Mouse (Mus musculus) megakaryocyte, embryonic 14.5 days (primary cell): ENCODE results near the gene Obp2a. TPM values are rescaled to one million over a fixed set of nuclear protein-coding genes. Genes with fewer than 3 reads are reported as not detected.

Source experiments
- H3K27me3 ChIP-seq: replicated peaks from 2 replicates; pipeline ENCODE3; 2012; ENCODE audit warnings: inconsistent platforms
- H3K36me3 ChIP-seq: replicated peaks from 2 replicates; pipeline ENCODE3; 2012; ENCODE audit warnings: low read length, inconsistent platforms, mixed read lengths
- H3K4me1 ChIP-seq: 2 replicates; pipeline ENCODE4 v1.6.1; 2012; ENCODE audit warnings: inconsistent platforms
- H3K4me3 ChIP-seq: replicated peaks from 2 replicates; pipeline ENCODE3; 2012; ENCODE audit warnings: moderate library complexity, mild to moderate bottlenecking, inconsistent platforms
- H3K9me3 ChIP-seq: 2 replicates; pipeline ENCODE4 v1.6.1; 2012; ENCODE audit warnings: inconsistent platforms
- FLI1 ChIP-seq: IDR thresholded peaks from 2 replicates; pipeline ENCODE4 v1.6.1; 2012; ENCODE audit warnings: low read length, inconsistent platforms, mixed read lengths
- GATA1 ChIP-seq: IDR thresholded peaks from 3 replicates; pipeline ENCODE4 v1.6.1; 2012; ENCODE audit warnings: mixed read lengths, low read length, inconsistent platforms, borderline replicate concordance
- polyA plus RNA-seq: library from polyadenylated mRNA; stranded (reverse); fragments of >175 nt; gene quantifications from 2 replicates; pipeline ENCODE4 v1.2.3, GENCODE M21; 2012; ENCODE audit warnings: low replicate concordance; ENCODE audit not compliant: insufficient read depth

Gene Obp2a
- polyA plus RNA-seq, 1 experiment: not detected

DNA sequence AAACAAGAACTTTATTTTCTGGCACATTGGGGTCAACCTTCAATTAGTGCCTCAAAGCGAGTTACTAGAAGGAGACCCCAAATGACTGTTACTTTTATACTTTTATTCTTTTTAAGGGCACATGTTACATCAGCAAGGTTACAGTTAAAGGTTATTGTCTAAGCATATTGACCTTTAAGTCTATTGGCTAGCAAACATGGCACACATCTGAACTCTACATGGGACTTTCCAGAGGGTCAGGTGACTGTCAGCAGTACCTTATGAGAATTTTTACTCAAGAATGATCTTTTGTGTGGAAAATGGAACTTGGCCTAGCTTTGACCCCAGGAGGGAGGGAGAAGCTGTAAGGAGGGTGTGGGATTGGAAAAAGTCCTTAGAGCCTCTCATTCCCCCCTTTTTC lies 33.3 kb upstream of the Obp2a start:
- H3K27me3 ChIP-seq: peaks cover 46% of the 10 kb centered on the region

DNA sequence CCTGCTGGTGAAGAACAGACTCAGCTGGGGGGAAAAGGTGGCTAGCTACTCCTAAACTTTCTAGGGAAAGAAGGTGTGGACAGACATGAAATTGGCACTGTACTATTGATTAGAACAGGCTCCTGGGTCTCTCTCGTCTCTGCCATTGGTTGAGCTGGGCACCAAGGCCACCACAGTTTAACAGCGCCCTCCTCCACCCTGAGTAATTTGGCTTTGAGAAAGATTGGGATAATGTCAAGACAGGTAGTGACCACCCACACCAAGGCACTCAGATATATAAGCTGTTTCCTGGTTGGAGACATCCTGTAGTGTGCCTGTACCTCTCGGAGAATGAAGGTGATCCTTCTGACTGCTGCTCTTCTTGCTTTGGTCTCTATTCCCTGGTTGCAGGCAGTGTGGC lies 23.4 kb upstream of the Obp2a start, which contains the start of gene Lcn6:
Gene Lcn6 (plus strand): TSS at position 301 of the 400 bp plus-strand sequence.
- H3K4me1 ChIP-seq: no peaks in the 10 kb centered on the region
- no peaks in the 10 kb centered on the region for H3K9me3 ChIP-seq
- H3K27me3 ChIP-seq: peaks cover 55% of the 10 kb centered on the region
- TF ChIP-seq GATA1 (no peak), FLI1 (no peak)
- no peaks in the 10 kb centered on the region for H3K36me3 ChIP-seq
- H3K4me3 ChIP-seq: no peak within 1 kb of the TSS

More for the DNA sequence above, 33.3 kb upstream of the Obp2a start:
- Histone ChIP-seq H3K4me3 (no peak overlapping the region), H3K9me3 (0 out of 2 replicates have a peak, but pooled peaks cover 3% of the 10 kb centered on the region), H3K36me3 (no peaks in the 10 kb centered on the region), H3K4me1 (no peaks in the 10 kb centered on the region)
- TF ChIP-seq GATA1 (no peak), FLI1 (no peak)

DNA sequence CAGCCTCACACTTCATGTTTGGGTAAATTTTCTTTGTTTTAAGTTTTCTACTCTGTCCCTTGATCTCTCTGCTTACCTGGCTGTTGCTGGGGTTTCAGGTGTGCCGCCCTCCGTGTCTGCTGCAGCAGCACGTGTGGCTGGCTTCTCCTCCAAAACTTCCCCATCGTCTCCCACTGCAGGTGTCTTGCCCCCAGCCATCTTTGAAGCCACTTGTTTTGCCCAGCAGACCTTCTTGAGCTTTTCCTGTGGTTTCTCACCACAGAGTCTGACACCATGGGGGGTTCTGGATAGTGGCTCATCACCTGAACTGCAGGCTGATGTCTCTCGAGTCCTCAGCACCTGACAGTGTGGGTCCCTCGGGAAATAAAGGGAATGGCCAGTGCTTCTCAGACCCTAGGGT lies 20.3 kb upstream of the Obp2a start:
- TF ChIP-seq FLI1 (no peak), GATA1 (no peak)
- peaks cover 84% of the 10 kb centered on the region for H3K27me3 ChIP-seq
- no peak overlapping the region for H3K4me3 ChIP-seq
- no peaks in the 10 kb centered on the region for H3K4me1 ChIP-seq
- no peaks in the 10 kb centered on the region for H3K36me3 ChIP-seq
- no peaks in the 10 kb centered on the region for H3K9me3 ChIP-seq

DNA sequence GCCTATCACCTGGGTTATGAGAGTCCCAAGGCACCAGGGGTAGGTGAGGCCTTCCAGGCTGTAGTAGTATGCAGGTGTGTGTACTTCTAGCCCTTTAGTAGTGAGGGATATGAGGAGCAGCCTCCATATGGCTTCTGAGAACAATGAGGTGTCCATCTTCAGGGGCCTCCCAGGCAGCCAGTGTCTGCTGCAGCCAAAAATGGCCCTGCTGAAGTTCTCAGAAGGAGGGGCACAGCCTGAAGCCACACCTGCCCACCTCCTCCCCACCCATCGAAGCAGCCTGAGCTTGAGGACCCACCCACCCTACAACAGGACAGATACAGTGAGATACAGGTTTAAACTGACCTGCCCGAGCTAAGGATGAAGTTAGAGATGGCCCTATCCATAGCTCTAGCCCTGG lies 17.4 kb upstream of the Obp2a start, which contains the start of gene Lcn10:
Gene Lcn10 (plus strand): TSS at position 301 of the 400 bp plus-strand sequence.
- H3K4me1 ChIP-seq: no peaks in the 10 kb centered on the region
- no peaks in the 10 kb centered on the region for H3K9me3 ChIP-seq
- no peaks in the 10 kb centered on the region for H3K36me3 ChIP-seq
- no peak within 1 kb of the TSS for H3K4me3 ChIP-seq
- peaks cover 79% of the 10 kb centered on the region for H3K27me3 ChIP-seq
- TF ChIP-seq FLI1 (no peak), GATA1 (no peak)

- Histone ChIP-seq H3K4me3 (no peak overlapping the region), H3K36me3 (no peaks in the 10 kb centered on the region), H3K4me1 (no peaks in the 10 kb centered on the region), H3K9me3 (no peaks in the 10 kb centered on the region), H3K27me3 (peaks cover 45% of the 10 kb centered on the region)
- TF ChIP-seq FLI1 (no peak), GATA1 (no peak)
Observed at GRCm38 (mm10) chr2:25686941-25687340, 12.9 kb upstream of the Obp2a start.

- H3K36me3 ChIP-seq: no peaks in the 10 kb centered on the region
- peaks cover 42% of the 10 kb centered on the region for H3K27me3 ChIP-seq
- H3K9me3 ChIP-seq: no peaks in the 10 kb centered on the region
- H3K4me1 ChIP-seq: no peaks in the 10 kb centered on the region
- TF ChIP-seq GATA1 (no peak), FLI1 (no peak)
- no peak overlapping the region for H3K4me3 ChIP-seq
Observed at GRCm38 (mm10) chr2:25694605-25695004, 5.2 kb upstream of the Obp2a start.

GRCm38 (mm10) chr2:25696951-25697350 lies 2.9 kb upstream of the Obp2a start:
- Histone ChIP-seq H3K27me3 (peaks cover 54% of the 10 kb centered on the region), H3K9me3 (no peaks in the 10 kb centered on the region), H3K4me1 (peaks cover 8% of the 10 kb centered on the region), H3K4me3 (no peak overlapping the region), H3K36me3 (no peaks in the 10 kb centered on the region)
- TF ChIP-seq FLI1 (no peak), GATA1 (no peak)

DNA sequence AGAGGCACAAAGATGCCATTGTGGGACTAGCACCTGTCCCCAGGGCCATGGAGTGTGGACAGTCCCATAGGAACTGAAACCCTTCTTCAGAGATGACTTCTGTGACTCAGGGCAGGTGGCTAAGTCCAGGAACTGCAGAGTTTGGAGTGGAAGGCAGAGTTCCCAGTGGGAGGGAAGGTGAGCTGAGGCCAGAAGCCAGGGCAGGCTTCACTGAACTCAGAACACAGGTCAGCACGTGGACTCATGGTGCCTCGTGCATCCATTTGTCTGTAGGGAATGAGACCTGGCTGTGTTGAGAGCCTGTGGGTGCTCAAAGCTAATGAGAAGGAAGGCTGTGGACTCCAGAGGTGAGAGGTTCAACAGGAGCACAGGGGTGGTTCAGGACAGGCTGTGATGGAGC lies 1.1 kb upstream of the Obp2a start:
- no peak overlapping the region for H3K4me3 ChIP-seq
- H3K27me3 ChIP-seq: peaks cover 63% of the 10 kb centered on the region
- TF ChIP-seq FLI1 (no peak), GATA1 (no peak)
- peaks cover 24% of the 10 kb centered on the region for H3K4me1 ChIP-seq
- H3K9me3 ChIP-seq: no peaks in the 10 kb centered on the region
- H3K36me3 ChIP-seq: no peaks in the 10 kb centered on the region

DNA sequence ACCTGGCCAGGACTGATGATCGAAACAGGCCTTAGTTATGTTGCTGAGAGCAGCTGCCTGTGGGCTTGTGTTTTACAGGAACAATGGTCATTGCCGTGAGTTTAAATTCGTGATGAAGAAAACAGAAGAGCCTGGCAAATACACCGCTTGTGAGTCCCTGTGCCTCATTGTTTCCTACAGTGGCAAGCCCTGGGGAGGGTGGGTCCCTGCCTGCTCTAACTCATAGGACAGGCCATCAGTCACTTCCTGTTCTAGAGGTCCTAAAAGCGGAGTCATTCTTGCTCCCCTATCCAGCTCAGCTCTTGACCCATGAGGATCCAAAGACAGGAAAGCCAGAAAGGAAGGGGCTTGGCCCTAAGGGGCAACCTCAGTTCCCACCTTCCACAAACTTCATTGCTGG lies 1.2 kb downstream of the Obp2a start:
- H3K36me3 ChIP-seq: no peaks in the 10 kb centered on the region
- H3K9me3 ChIP-seq: no peaks in the 10 kb centered on the region
- peaks cover 68% of the 10 kb centered on the region for H3K27me3 ChIP-seq
- no peak for TF ChIP-seq FLI1
- no peak for TF ChIP-seq GATA1
- H3K4me1 ChIP-seq: peaks cover 24% of the 10 kb centered on the region
- no peak overlapping the region for H3K4me3 ChIP-seq

DNA sequence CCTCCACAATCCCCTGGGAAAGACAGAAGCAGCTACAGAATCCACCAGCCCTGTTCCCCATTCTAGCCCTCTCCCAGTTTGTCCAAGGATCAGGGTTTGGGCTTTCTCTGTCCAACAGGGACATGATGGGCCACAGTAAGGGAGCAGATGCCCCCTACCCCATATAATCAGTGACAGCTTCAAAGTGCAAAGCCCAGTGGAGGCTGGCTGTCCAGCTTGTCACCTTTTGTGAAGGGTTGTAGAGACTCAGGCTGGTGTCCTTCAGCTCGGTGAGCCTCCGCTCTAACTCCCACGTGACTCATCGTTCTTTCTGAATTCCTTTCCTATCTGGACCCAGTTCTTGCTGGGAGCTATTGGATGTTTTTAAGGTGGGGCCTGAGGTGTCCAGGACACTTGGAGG lies 3.9 kb downstream of the Obp2a start:
- no peaks in the 10 kb centered on the region for H3K9me3 ChIP-seq
- TF ChIP-seq FLI1 (no peak), GATA1 (no peak)
- H3K27me3 ChIP-seq: peaks cover 71% of the 10 kb centered on the region
- no peaks in the 10 kb centered on the region for H3K36me3 ChIP-seq
- no peak overlapping the region for H3K4me3 ChIP-seq
- H3K4me1 ChIP-seq: peaks cover 41% of the 10 kb centered on the region
